Mouse (Mus musculus) G1E (cell line): ENCODE measurements at regions not wholly inside any gene's neighbourhood (a gene's known extent, or its start where the extent isn't known, plus 50 kb on each side); places are given as distances from the start of the nearest gene placed in this dataset.

ENCODE experiments used
- CTCF ChIP-seq: IDR thresholded peaks from 2 replicates; pipeline ENCODE4 v1.5.1; 2012; ENCODE audit warnings: low read depth, low read length, inconsistent platforms, mixed read lengths
- GATA1 ChIP-seq: IDR thresholded peaks from 2 replicates; pipeline ENCODE4 v1.6.1; 2012; ENCODE audit warnings: borderline replicate concordance, low read length, inconsistent platforms, mixed read lengths
- GATA2 ChIP-seq: IDR thresholded peaks from 2 replicates; pipeline ENCODE4 v1.6.1; 2012; ENCODE audit warnings: low read depth, low read length, inconsistent platforms, borderline replicate concordance

- TF ChIP-seq CTCF (no peak), GATA1 (no peak), GATA2 (no peak)
Observed at GRCm38 (mm10) chr3:143986200-143986506, 218.9 kb downstream of the Lmo4 start.
